Mouse (Mus musculus): Measurements from ENCODE around the gene Dus4l.

The Dus4l gene

GRCm38 (mm10) chr12:31592011-31592410, 62.6 kb downstream of the Dus4l start:
- no peak for DNase-seq (ENCODE audit: low read depth, low spot score)
